Mouse (Mus musculus): Measurements from ENCODE around the gene Proser3.
A peak's percentile ranks its signal among the peaks of the same experiment; 100 is the strongest.

The Proser3 gene

GRCm38 (mm10) chr7:30579950-30580349 is 27.9 kb upstream of the Proser3 start:
- no peak for DNase-seq (ENCODE audit: low read depth, low spot score)

DNA sequence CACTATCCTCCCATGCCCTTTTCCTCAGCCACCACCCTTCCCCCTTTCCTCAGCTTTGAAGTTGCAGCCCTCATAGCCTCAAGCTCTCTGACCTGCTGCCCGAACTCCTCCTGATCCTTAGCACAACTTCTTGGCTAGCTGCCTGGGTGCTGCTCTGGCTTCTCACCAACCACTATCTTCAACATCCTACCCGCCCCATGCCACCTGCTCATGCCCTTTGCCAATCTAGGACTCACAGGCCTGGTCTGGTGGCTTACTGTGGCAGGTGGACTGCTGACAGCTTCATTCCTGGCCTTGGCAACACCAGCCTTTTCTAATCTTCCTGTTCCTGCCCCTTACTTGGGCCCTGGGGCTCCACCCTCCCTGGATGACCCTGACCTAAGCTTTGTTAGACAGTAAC is 20.9 kb upstream of the Proser3 start:
- DNase-seq (ENCODE audit: low read depth, low spot score): peak; percentile 81

GRCm38 (mm10) chr7:30572389-30572788 is 20.3 kb upstream of the Proser3 start:
- DNase-seq (ENCODE audit: low read depth, low spot score): no peak

- no peak for DNase-seq (ENCODE audit: low read depth, low spot score)
Observed at GRCm38 (mm10) chr7:30567555-30567954, 15.5 kb upstream of the Proser3 start.

- no peak for DNase-seq (ENCODE audit: low read depth, low spot score)
Observed at GRCm38 (mm10) chr7:30566033-30566432, 13.9 kb upstream of the Proser3 start.

GRCm38 (mm10) chr7:30564970-30565571 is 13.0 kb upstream of the Proser3 start, which contains the start of gene Igflr1:
Gene Igflr1, plus strand, starts transcription at chr7:30565427.
- DNase-seq (ENCODE audit: low read depth, low spot score): no peak

- peak; percentile 44 for DNase-seq (ENCODE audit: low read depth, low spot score)
Observed at GRCm38 (mm10) chr7:30563906-30564280, 11.8 kb upstream of the Proser3 start.

DNA sequence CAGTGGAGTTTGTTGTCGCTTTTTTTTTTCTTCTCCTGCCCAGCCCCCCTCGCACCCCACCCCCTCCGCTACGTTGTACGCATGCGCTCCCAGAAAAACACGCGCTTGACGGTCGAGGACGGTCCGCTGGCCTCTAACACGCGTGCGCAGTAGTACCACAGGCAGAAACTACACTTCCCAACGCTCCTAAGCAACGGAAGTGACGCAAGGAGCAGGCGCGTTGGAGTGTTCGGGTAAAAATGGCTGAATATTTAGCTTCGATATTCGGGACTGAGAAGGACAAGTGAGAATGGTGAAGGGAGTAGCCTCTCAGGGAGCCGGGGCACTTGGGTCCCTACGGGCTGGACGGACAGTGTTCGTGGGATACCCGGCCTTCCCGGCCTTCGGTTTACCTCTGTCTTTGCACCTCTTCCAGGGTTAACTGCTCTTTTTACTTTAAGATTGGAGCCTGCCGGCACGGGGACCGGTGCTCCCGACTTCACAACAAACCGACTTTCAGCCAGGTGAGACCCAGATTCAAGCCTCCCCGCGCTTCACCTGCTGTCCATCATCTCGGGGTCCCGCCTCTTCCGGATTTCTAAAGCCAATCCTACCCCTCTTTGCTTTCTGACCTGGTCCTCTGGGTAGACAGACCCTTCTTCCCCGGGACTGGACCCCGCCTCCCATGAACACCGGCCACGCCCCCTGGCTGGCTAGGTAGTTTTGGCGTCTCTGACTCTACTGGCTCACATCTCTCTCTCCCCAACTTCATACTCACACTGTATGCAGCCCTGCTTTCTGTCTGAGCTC is 11.2 kb upstream of the Proser3 start, which contains the start of the genes U2af1l4, Gm49396 and Psenen:
Gene U2af1l4, plus strand, starts transcription at position 185 of the 789 bp plus-strand sequence.
Gene Gm49396, plus strand, starts transcription at position 228 of the 789 bp plus-strand sequence.
Gene Psenen, minus strand, starts transcription at position 511 of the 789 bp plus-strand sequence.
- peak; percentile 99 for DNase-seq (ENCODE audit: low read depth, low spot score)

- peak; percentile 40 for DNase-seq (ENCODE audit: low read depth, low spot score)
Observed at GRCm38 (mm10) chr7:30562526-30563116, 10.5 kb upstream of the Proser3 start.

DNA sequence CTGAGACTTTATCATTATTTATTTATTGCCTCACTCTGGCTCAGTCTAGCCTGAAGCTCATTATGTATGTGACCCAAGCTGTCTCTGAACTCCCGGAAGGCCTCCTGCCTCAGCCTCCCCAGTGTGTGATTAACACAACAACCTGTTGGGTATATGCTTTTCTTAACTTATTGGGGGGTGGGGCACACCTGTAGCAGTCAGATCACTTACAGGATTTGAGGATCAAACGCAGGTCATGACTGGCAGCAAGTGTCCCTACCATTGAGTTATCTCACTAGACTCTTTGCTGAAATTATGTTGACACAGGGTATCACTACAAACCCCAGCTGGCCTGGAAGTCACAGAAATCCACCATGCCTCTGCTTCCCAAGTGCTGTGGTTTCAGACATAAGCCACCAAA is 8.2 kb upstream of the Proser3 start:
- DNase-seq (ENCODE audit: low read depth, low spot score): no peak

GRCm38 (mm10) chr7:30559443-30559954 is 7.4 kb upstream of the Proser3 start, which contains the start of gene Lin37:
Gene Lin37, minus strand, starts transcription at chr7:30559838.
- DNase-seq (ENCODE audit: low read depth, low spot score): peak; percentile 100

DNA sequence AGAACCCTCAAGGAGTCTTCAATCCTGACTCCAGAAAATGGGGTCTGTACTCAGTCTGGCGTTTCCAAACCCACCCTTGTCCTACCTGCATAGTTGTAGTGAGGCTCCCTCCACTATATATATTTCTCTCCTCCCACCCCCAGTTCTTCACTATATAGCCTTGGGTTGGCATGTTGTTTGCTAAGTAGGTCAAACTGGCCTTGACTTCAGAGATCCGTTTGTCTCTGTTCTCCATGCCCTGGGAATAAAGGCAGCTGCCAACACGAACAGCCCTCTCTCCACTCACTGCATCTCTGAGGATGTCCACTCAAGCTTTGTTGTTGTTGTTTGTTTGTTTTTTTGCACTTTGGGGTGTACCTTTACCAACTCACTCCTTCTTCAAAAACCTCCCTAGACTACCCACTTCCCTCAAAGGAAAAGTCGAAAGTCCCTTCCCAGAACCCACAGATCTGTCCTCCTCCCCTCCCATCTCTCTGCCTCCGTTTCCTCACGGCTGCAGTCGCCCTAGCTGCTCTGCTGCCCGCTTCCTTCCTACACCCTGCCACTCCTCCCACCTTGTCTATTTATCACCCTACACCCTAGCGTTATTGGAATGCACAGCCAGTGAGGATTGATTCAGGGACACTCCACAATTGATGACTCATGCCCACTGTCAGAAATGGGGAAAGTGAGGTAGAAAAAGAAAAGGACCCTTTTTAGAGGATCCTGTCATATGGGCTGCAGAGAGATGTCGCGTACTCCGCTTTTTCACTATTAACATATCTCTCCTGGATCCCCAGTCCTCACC is 6.8 kb upstream of the Proser3 start:
- DNase-seq (ENCODE audit: low read depth, low spot score): peak; percentile 36

GRCm38 (mm10) chr7:30557901-30558514 is 5.9 kb upstream of the Proser3 start:
- DNase-seq (ENCODE audit: low read depth, low spot score): peak; percentile 39

DNA sequence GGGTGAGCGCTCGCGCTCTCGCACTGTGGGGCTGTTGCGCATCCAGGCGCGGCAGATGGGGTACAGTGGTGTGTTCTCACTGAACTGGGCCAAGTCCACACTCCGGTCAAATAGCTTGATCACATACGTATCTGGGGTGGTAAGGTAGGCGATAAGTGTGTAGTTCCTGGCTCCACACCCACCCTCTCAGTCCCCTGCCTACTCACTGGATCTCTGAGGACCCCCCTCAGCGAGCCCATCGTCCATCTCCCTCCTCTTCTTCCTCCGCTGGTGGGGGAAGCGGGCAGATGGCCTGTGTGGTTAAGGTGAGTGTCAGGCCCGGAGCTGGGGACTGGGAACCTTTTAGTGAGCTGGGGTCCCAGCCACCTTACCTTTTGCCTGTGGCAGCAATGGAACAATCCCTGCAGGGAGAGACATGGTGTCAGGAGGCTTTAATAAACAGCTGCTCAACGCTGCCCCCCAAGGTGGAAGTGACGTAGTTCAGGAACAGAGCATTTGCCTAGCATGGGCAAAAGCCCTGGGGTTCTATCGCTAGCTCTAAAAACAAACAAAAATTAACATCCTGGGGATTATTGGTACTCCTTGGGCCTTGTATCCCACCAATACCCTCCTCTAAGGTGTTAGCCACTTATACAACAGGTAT is 4.9 kb upstream of the Proser3 start:
- DNase-seq (ENCODE audit: low read depth, low spot score): no peak

GRCm38 (mm10) chr7:30553810-30554584 is 1.9 kb upstream of the Proser3 start:
- no peak for DNase-seq (ENCODE audit: low read depth, low spot score)

GRCm38 (mm10) chr7:30553021-30553589 is 1.0 kb upstream of the Proser3 start:
- DNase-seq (ENCODE audit: low read depth, low spot score): peak; percentile 59

DNA sequence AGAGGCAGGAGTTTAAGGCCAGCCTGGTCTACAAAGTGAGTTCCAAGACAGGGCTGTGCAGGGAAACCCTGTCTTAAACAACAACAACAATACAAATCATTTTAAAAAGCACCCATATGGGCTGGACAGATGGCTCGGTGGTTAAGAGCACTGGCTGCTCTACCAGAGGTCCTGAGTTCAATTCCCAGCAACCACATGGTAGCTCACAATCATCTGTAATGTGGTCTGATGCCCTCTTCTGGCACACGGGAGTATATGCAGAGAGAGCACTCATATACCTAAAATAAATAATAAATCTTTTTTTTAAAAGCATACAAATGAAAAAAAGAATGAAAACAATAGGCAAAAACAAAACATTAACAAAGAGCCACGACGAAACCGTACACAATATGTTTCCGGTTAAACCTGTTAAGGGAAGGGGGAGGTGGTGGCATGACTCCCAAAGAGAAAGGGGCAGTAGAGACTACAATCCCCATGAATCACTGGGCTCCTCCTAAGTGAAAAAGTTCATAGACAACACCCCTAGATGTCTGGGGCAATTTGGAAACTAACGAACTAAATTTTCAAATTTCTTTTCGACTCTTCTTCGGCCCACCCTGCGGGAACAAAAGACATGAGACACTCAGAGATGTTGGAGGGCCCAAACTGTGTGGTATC is 526 bp downstream of the Proser3 start:
- no peak for DNase-seq (ENCODE audit: low read depth, low spot score)

GRCm38 (mm10) chr7:30550603-30551002 is 1.5 kb downstream of the Proser3 start:
- no peak for DNase-seq (ENCODE audit: low read depth, low spot score)

GRCm38 (mm10) chr7:30549880-30550279 is 2.2 kb downstream of the Proser3 start:
- DNase-seq (ENCODE audit: low read depth, low spot score): no peak

Measured in brain, adult 2 months (tissue).